Mouse (Mus musculus) MEL (cell line): ENCODE measurements at regions not wholly inside any gene's neighbourhood (a gene's known extent, or its start where the extent isn't known, plus 50 kb on each side); places are given as distances from the start of the nearest gene placed in this dataset.

Experiments used
- CHD1 ChIP-seq: IDR thresholded peaks from 2 replicates; pipeline ENCODE4 v1.6.1; 2012; ENCODE audit warnings: low read depth, mild to moderate bottlenecking, inconsistent platforms, low read length, improper control_type of control experiment
- CTCF ChIP-seq, 3 experiments: IDR thresholded peaks in 2 of 3; conservative IDR thresholded peaks in 1 of 3; 2 replicates each; pipeline ENCODE4 v1.5.1; 2011 to 2012; ENCODE audit warnings: low read length in 3 of 3, low read depth in 2 of 3, mild to moderate bottlenecking in 2 of 3, improper control_type of control experiment in 1 of 3, inconsistent platforms in 1 of 3, mixed read lengths in 1 of 3, moderate library complexity in 1 of 3; ENCODE audit not compliant: control insufficient read depth in 1 of 3, insufficient read depth in 1 of 3, poor library complexity in 1 of 3, severe bottlenecking in 1 of 3
- E2F4 ChIP-seq: IDR thresholded peaks from 2 replicates; pipeline ENCODE4 v1.6.1; 2011; ENCODE audit warnings: low read depth, low read length, improper control_type of control experiment, borderline replicate concordance
- EP300 ChIP-seq, 2 experiments: IDR thresholded peaks; 2 replicates each; pipeline ENCODE4 v1.6.1; 2011; ENCODE audit warnings: improper control_type of control experiment in 2 of 2, low read length in 2 of 2, low read depth in 1 of 2, mild to moderate bottlenecking in 1 of 2
- MAFK ChIP-seq: IDR thresholded peaks from 2 replicates; pipeline ENCODE4 v1.6.1; 2011; ENCODE audit warnings: low read depth, mild to moderate bottlenecking, low read length, improper control_type of control experiment, borderline replicate concordance
- MAX ChIP-seq: IDR thresholded peaks from 2 replicates; pipeline ENCODE4 v1.6.1; 2011; ENCODE audit warnings: low read length, improper control_type of control experiment
- MAZ ChIP-seq: IDR thresholded peaks from 2 replicates; pipeline ENCODE4 v1.6.1; 2012; ENCODE audit warnings: low read depth, mild to moderate bottlenecking, inconsistent platforms, low read length, improper control_type of control experiment
- POLR2AphosphoS5 ChIP-seq: IDR thresholded peaks from 2 replicates; pipeline ENCODE4 v1.6.1; 2012; ENCODE audit warnings: low read depth, borderline replicate concordance, mild to moderate bottlenecking, inconsistent platforms, low read length, moderate library complexity, mixed read lengths
- RCOR1 ChIP-seq: IDR thresholded peaks from 2 replicates; pipeline ENCODE4 v1.6.1; 2012; ENCODE audit warnings: low read depth, mild to moderate bottlenecking, inconsistent platforms, low read length, improper control_type of control experiment
- TAL1 ChIP-seq: IDR thresholded peaks from 2 replicates; pipeline ENCODE4 v1.6.1; 2012; ENCODE audit warnings: mild to moderate bottlenecking, inconsistent platforms, low read length, moderate library complexity, mixed read lengths
- TCF12 ChIP-seq: IDR thresholded peaks from 2 replicates; pipeline ENCODE4 v1.6.1; 2014; ENCODE audit warnings: low read depth, mild to moderate bottlenecking, inconsistent platforms, low read length, improper control_type of control experiment, moderate library complexity
- USF2 ChIP-seq, 2 experiments: IDR thresholded peaks; 2 replicates each; pipeline ENCODE4 v1.6.1; 2011 to 2012; ENCODE audit warnings: improper control_type of control experiment in 2 of 2, low read length in 2 of 2, borderline replicate concordance in 1 of 2, inconsistent platforms in 1 of 2, low read depth in 1 of 2, mild to moderate bottlenecking in 1 of 2; ENCODE audit not compliant: insufficient read depth in 1 of 2
- ZKSCAN1 ChIP-seq: IDR thresholded peaks from 2 replicates; pipeline ENCODE4 v1.6.1; 2012; ENCODE audit warnings: low read depth, mild to moderate bottlenecking, inconsistent platforms, low read length, improper control_type of control experiment, moderate library complexity

DNA sequence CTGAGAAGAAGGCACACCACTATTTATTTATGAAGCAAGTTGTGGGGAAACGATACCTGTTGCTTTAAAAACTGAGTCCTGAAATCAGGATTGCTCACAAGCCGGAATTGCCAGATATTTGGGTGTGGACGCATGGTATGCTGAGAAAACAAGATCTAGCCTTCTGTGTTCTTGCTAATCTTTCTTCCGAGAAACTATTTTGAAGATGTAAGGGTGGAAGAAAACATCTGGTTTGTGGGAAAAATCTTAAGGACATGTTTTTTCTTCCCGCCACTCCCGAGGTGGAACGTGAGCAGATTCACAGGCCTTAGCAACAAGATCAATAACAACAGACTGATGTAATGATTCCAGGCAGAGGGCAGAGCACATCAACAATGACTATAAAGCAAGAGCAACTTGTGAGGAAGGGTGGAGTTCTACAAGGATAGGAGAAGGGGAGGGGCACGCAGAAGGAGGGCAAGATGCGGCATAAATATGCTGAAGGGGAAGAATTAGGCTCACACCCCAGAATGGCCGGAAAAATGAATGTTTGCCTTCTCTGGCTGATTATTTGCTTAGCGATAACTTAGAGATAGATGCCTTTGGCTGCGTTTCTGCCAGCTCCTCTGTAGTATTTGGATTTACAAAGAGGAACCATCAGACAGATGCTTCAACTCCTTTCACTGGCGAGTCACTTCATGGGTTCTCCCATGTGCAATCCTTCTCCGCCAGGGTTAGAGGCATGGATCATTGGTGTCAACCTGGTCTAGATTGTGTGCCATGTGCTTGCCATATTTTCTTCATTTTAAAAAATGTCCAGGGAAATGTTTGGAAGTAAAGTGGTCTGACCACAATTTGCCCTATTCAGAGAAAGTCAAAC lies 139.0 kb upstream of the Tgfbr2 start:
- TF ChIP-seq CHD1: no peak
- no peak for TF ChIP-seq USF2 (IDR thresholded peaks at IDR 0.05; ENCODE audit: borderline replicate concordance in 1 of 2, insufficient read depth in 1 of 2, low read depth in 1 of 2, low read length in 2 of 2)
- TF ChIP-seq ZKSCAN1: no peak
- TF ChIP-seq CTCF (IDR thresholded peaks at IDR 0.05 in 2 of 3, conservative IDR thresholded peaks at IDR 0.05 in 1 of 3; ENCODE audit: control insufficient read depth in 1 of 3, insufficient read depth in 1 of 3, low read depth in 2 of 3, low read length in 3 of 3, poor library complexity in 1 of 3, severe bottlenecking in 1 of 3): no peak
- no peak for TF ChIP-seq MAX
- no peak for TF ChIP-seq E2F4
- TF ChIP-seq MAZ: no peak
- no peak for TF ChIP-seq TCF12
- no peak for TF ChIP-seq RCOR1
- TF ChIP-seq EP300 (IDR thresholded peaks at IDR 0.05; ENCODE audit: low read depth in 1 of 2, low read length in 2 of 2): no peak
- no peak for TF ChIP-seq TAL1
- TF ChIP-seq POLR2AphosphoS5: no peak
- no peak for TF ChIP-seq MAFK
